Mouse (Mus musculus): Measurements from ENCODE around the gene Gm10337. TPM values are rescaled to one million over a fixed set of nuclear protein-coding genes. Genes with fewer than 3 reads are reported as not detected.

The Gm10337 gene
- polyA plus RNA-seq, 1 experiment from 2014 or later = 5.2 TPM

DNA sequence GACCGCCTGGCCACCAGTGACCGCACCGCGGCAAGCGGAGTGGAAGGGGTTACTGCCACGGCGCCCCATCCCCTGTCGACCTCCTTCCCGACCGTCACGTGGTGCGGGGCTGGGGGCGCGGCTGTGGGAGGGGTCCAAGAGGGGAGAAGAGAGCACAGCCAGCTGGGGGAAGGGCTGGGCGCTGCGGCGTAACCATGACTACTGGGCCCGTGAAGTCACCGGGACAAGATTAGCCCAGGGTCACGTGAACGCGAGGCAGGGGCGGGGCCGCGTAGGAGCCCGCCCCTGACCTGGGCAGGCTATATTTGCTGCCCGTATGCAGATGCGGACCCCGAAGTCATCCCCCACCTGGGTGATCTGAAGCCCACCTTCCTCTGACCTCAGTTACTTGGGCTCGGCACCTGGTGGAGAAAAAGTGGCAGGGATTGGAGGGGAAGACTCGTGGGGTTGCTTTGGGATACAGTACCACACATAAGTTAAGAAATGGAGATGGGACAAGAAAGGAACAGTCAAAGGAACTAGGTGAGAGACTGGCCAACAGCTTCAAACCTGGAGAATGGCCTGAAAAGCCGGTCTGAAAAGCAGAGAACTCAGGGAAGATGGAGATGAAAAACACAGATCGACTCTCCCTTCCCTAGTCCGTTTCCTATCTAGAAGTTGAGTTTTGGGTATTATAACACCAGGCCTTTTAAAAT is 7.2 kb downstream of the Gm10337 start:
- Histone ChIP-seq H3K4me2 (peak overlapping the region; percentile 73), H3K9me3 (no peaks in the 10 kb centered on the region), H3K27ac (peak overlapping the region; percentile 82), H3K27me3 (no peaks in the 10 kb centered on the region), H3K4me3 (peak overlapping the region; percentile 61), H3K9ac (peak overlapping the region; percentile 80), H3K36me3 (peaks cover 12% of the 10 kb centered on the region), H3K4me1 (peaks cover 42% of the 10 kb centered on the region)
- 1% methylated on average over 34 of the region's 34 CpGs for WGBS
- ATAC-seq (ENCODE audit: insufficient number of reproducible peaks, insufficient read depth, low FRiP score, low TSS enrichment, low read depth) = peak; percentile 96

DNA sequence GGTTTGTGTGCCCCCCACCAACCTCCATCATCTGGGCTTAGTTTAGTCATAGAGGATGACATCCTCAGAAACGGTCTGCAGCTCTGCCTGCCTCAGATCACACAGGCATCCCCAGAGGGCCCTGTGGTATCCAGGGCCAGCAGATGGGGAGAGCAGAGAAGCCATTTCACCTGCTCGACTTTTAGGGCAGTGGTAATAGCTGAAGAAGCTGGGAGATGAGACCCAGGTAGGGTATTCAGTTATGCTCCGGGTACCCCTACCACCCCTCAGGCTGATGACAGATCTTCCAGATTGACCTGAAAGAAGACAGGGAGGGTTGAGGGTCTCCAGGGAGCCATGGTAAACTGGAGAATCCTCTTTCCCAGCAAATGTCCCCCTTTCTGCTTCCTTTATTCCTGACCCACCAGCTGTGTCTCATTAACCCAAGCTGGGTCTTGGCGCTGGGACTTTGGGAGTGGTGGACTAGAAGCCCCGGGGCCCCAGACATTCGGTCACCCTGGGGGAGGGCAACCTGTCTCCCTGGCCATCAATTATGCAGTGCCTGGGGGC is 7.8 kb downstream of the Gm10337 start:
- Histone ChIP-seq H3K36me3 (peaks cover 7% of the 10 kb centered on the region), H3K9me3 (no peaks in the 10 kb centered on the region), H3K9ac (peak overlapping the region; percentile 80), H3K4me2 (peak overlapping the region; percentile 73), H3K27me3 (no peaks in the 10 kb centered on the region), H3K4me3 (peak overlapping the region; percentile 61), H3K4me1 (peaks cover 48% of the 10 kb centered on the region), H3K27ac (peak overlapping the region; percentile 82)
- ATAC-seq (ENCODE audit: insufficient number of reproducible peaks, insufficient read depth, low FRiP score, low TSS enrichment, low read depth) = no peak
- 8% methylated on average over 6 of the region's 6 CpGs for WGBS

DNA sequence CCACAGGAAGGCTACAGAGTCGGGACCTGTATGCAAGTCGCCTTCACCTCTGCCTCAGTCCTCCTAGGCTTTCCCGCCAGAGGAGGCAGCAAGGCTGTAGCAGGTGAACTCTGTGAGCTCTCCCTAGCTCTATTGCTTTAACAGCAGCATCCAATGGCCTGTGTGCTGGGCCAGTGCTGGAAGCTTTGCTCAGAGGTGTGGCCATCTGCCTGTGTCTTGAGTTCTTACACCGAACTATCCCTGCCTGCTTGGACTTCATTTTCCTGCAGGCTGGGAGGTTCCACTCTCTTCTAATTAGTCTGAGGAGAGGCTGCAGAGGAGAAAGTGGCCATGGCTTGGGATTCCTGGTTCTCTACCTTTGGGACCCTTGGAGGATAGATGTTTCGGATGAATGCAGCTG is 8.5 kb downstream of the Gm10337 start:
- Histone ChIP-seq H3K9me3 (no peaks in the 10 kb centered on the region), H3K4me3 (no peak overlapping the region), H3K36me3 (peaks cover 7% of the 10 kb centered on the region), H3K27me3 (no peaks in the 10 kb centered on the region), H3K4me1 (peaks cover 48% of the 10 kb centered on the region), H3K4me2 (peak overlapping the region; percentile 73), H3K9ac (peak overlapping the region; percentile 80), H3K27ac (peak overlapping the region; percentile 82)
- 21% methylated on average over 5 of the region's 5 CpGs for WGBS
- ATAC-seq (ENCODE audit: insufficient number of reproducible peaks, insufficient read depth, low FRiP score, low TSS enrichment, low read depth) = no peak

DNA sequence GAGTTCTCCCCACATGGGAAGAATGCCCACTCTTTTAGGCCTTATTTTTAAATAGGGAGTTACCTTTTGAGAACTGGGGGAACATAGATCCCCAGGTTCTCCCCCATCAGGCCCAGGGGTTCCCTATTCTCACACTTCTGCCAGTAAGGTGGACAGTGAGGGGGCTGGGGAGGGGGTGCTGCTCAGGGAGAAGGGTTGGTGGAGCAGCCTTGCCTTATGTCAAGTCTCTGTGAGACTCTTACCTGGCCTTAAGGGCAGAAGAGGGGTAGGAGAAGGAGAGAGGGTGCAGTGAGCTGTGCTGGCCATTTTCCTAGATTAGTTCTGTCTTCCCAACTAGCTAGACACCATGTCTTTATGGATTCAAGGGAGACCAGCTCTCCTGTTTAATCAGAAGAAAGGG is 8.9 kb downstream of the Gm10337 start:
- Histone ChIP-seq H3K9ac (0 out of 2 replicates have a peak overlapping the region, but pooled peaks have one; percentile 80), H3K27me3 (no peaks in the 10 kb centered on the region), H3K4me2 (no peak overlapping the region), H3K27ac (no peak overlapping the region; the same call in 1 of the 2 replicates), H3K4me3 (no peak overlapping the region), H3K9me3 (no peaks in the 10 kb centered on the region), H3K36me3 (peaks cover 5% of the 10 kb centered on the region), H3K4me1 (peaks cover 48% of the 10 kb centered on the region)
- no peak for ATAC-seq (ENCODE audit: insufficient number of reproducible peaks, insufficient read depth, low FRiP score, low TSS enrichment, low read depth)

DNA sequence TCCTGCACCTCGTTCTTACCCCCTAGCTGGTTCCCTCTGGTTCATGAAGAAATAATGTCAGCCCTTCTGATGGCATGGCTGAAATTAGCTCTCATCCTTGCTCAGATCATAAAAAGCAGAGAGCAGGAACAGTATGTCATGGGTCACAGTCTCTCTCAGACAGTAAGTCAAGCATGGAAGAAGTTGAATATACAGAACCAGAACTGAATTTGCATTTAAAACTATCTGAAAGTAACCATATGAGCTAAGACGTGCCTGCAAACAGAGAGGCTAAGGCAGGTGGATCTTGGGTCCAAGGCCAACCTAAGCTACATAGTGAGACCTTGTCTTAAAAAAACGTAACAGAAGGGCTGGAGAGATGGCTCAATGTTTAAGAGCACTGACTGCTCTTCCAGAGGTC is 9.5 kb downstream of the Gm10337 start:
- no peak for ATAC-seq (ENCODE audit: insufficient number of reproducible peaks, insufficient read depth, low FRiP score, low TSS enrichment, low read depth)
- 77% methylated on average over 3 of the region's 3 CpGs for WGBS
- Histone ChIP-seq H3K27me3 (no peaks in the 10 kb centered on the region), H3K4me3 (no peak overlapping the region), H3K9ac (0 out of 2 replicates have a peak overlapping the region, but pooled peaks have one; percentile 80), H3K4me1 (peaks cover 48% of the 10 kb centered on the region), H3K9me3 (no peaks in the 10 kb centered on the region), H3K4me2 (no peak overlapping the region), H3K36me3 (no peaks in the 10 kb centered on the region; the same call in 1 of the 2 replicates), H3K27ac (no peak overlapping the region)

DNA sequence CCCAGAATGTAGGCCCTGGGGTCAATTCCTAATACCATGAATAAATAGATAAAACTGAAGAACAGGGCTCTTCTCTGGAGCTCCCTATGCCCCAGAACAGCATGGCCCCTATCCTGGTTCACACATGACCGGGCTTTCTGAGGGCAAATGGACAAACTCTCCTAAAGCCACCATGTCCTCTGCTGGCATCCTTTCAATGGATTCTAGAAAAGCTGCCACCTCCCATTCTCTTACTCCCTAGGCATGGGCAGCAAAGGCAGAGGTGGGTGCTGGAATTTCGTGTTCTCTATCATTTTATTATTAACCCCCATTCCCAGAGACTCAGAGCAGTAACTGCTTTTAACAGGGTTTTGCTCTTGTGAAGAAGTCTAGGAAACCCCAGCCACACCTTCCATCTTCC is 11.7 kb downstream of the Gm10337 start:
- Histone ChIP-seq H3K9ac (no peak overlapping the region), H3K27ac (no peak overlapping the region), H3K4me3 (peak overlapping the region; percentile 70; the same call in 1 of the 2 replicates), H3K36me3 (0 out of 2 replicates have a peak, but pooled peaks cover 2% of the 10 kb centered on the region), H3K4me2 (peak overlapping the region; percentile 88), H3K4me1 (peaks cover 49% of the 10 kb centered on the region), H3K27me3 (no peaks in the 10 kb centered on the region), H3K9me3 (no peaks in the 10 kb centered on the region)
- 82% methylated on average over 2 of the region's 2 CpGs for WGBS
- ATAC-seq (ENCODE audit: insufficient number of reproducible peaks, insufficient read depth, low FRiP score, low TSS enrichment, low read depth) = no peak

DNA sequence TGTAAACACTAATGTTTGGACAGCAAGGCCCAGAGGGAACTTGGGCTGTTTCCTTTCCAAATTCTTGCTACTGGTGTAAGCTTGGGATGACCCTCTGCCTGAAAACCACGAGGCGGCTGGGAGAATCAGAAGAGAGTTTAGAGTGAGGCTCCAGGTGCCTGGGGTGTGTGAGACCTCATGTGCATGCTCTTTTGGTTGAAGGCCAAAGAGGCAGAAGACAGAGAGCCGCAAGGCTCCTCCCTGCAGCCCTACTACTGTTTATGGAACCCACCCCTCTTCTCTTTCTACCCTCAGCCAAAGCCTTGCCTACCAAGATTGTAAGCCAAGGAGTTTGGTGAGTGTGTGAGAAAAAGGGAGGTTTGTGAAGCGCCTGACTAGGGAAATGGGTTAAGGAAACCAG is 12.3 kb downstream of the Gm10337 start:
- peak overlapping the region; percentile 83 for H3K9ac ChIP-seq
- peaks cover 7% of the 10 kb centered on the region for H3K36me3 ChIP-seq
- no peaks in the 10 kb centered on the region for H3K27me3 ChIP-seq
- peak overlapping the region; percentile 70 for H3K4me3 ChIP-seq
- peak overlapping the region; percentile 88 for H3K4me2 ChIP-seq
- peaks cover 48% of the 10 kb centered on the region for H3K4me1 ChIP-seq
- no peaks in the 10 kb centered on the region for H3K9me3 ChIP-seq
- ATAC-seq (ENCODE audit: insufficient number of reproducible peaks, insufficient read depth, low FRiP score, low TSS enrichment, low read depth) = no peak
- peak overlapping the region; percentile 100; the same call in 1 of the 2 replicates for H3K27ac ChIP-seq
- 44% methylated on average over 4 of the region's 4 CpGs for WGBS

DNA sequence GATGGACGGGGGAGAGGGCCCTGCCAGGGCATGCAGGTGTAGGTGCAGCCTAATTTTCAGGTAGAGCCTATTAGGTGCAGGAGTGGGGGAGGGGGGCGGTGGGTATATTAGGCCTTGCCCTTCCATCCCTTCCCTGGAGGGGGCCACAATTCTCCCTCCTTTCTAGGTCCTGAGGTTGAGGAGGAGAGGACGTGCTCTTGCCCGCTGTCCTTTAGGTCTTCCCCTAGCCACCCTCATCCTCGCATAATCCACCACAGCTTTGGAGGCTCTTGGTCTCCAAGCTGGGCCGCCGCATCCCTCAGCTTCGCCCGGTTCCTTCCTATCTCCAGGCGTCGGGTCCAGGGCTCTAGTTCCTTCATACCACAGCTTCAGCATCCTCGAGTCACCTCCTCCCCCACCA is 12.8 kb downstream of the Gm10337 start:
- H3K27me3 ChIP-seq = no peaks in the 10 kb centered on the region
- H3K9me3 ChIP-seq = no peaks in the 10 kb centered on the region
- peak overlapping the region; percentile 100 for H3K27ac ChIP-seq
- H3K4me2 ChIP-seq = peak overlapping the region; percentile 88
- H3K36me3 ChIP-seq = peaks cover 12% of the 10 kb centered on the region
- under 1% methylated on average over 12 of the region's 12 CpGs for WGBS
- no peak for ATAC-seq (ENCODE audit: insufficient number of reproducible peaks, insufficient read depth, low FRiP score, low TSS enrichment, low read depth)
- H3K9ac ChIP-seq = peak overlapping the region; percentile 83
- peaks cover 43% of the 10 kb centered on the region for H3K4me1 ChIP-seq
- H3K4me3 ChIP-seq = peak overlapping the region; percentile 70

DNA sequence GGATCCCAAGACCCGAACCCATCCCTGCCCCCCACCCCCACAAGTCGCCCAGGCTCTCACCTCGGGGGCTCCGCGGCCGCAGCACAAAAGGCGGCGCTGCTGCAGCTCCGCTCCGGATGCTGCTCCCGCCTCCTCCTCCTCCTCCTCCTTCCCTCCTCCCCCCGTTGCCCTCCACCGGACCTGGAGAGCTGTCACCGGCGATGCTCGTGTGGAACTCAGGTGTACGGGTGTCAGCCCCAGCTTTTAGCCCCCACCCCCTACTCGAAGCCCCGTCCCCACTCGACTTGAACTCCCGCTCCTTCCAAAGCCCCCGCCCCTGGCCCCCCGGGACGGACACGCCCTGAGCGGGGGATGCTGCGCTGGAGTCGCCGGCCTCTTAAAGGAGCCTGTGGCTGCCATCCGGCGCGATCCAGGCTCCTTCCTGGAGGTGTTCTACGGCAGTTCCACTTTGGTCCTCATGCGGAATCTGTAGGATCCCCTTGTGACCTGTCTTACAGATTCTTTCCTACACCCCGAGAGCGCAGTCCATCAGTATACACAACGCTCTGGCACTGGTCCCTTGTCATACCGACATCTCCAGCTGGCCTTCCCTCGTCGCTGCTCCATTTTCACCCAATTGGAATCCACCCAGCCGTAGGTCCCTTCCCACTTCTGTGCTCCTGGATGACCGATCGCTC is 13.3 kb downstream of the Gm10337 start, which contains the start of gene Map3k12:
Gene Map3k12, minus strand, starts transcription at position 337 of the 677 bp plus-strand sequence.
- Histone ChIP-seq H3K4me3 (peak within 1 kb of the TSS; percentile 70), H3K27me3 (no peaks in the 10 kb centered on the region), H3K36me3 (peaks cover 18% of the 10 kb centered on the region), H3K4me1 (peaks cover 37% of the 10 kb centered on the region), H3K9me3 (no peaks in the 10 kb centered on the region), H3K9ac (peak within 1 kb of the TSS; percentile 83), H3K4me2 (peak within 1 kb of the TSS; percentile 88), H3K27ac (peak within 1 kb of the TSS; percentile 100)
- under 1% methylated on average over 43 of the region's 43 CpGs for WGBS
- ATAC-seq (ENCODE audit: insufficient number of reproducible peaks, insufficient read depth, low FRiP score, low TSS enrichment, low read depth) = no peak

DNA sequence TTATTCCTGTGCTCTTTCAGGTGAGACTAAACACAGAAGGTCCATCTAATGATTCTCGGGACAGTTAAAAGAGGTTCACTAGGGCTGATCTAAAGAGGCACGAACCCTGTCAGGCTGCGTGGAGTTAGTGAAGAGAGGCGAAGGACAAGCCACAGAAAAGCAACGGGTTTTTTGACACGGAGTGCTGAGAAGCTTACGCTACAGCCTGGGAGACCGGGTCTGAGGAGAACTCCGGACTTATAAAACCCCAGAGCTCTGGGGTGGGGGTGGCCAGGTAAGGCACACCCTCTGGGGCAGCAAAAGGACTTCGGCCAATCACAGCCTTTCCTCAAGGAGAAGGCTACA is 14.1 kb downstream of the Gm10337 start:
- H3K9ac ChIP-seq = peak overlapping the region; percentile 83
- H3K36me3 ChIP-seq = peaks cover 25% of the 10 kb centered on the region
- no peaks in the 10 kb centered on the region for H3K27me3 ChIP-seq
- no peaks in the 10 kb centered on the region for H3K9me3 ChIP-seq
- H3K27ac ChIP-seq = peak overlapping the region; percentile 100
- H3K4me2 ChIP-seq = peak overlapping the region; percentile 88
- H3K4me3 ChIP-seq = peak overlapping the region; percentile 70
- under 1% methylated on average over 10 of the region's 10 CpGs for WGBS
- H3K4me1 ChIP-seq = peaks cover 30% of the 10 kb centered on the region
- no peak for ATAC-seq (ENCODE audit: insufficient number of reproducible peaks, insufficient read depth, low FRiP score, low TSS enrichment, low read depth)

DNA sequence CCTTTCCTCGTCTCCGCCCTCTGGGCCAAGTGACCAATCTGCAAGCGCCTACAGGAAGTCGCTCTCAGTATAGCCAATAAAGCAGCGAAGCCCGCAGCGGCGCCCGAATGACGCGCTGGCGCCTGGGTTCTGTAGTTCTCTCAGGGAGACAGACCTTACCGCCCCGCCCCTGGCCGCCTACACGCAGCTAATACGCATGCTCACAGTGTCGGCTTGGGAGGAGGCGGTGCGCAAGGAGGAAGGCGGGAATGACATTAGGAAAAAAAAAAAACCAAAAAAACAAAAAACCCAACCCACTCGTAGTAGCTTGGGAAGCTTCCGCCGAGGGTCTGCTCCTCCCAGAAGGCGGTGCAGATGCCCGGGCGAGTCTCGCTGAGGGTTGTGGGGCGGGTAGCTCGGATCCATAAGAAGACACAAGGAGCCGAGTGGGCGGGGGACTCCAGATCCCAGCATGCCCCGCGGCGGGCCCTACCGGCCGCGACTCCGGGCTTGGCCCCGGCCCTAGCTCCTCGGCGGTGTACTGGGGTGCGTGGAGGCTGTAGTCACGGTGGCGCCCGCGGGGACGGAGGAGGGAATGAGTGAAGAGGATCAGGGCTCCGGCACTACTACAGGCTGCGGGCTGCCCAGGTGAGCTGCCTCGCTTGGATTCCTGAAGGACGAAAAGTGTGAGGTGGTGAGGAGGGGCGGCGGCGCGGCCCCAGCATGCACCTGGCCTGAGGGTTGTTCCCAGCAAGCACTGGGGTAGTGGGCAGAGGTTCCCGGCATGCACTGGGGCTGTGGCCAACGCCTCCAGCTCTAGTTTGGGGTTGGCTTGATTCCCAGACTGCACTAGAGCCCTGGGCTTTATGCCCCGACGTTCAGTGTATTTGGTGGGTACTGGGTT is 14.7 kb downstream of the Gm10337 start, which contains the start of gene Tarbp2:
Gene Tarbp2, plus strand, starts transcription at position 217 of the 883 bp plus-strand sequence.
- Histone ChIP-seq H3K36me3 (peaks cover 30% of the 10 kb centered on the region), H3K9me3 (no peaks in the 10 kb centered on the region), H3K27ac (peak within 1 kb of the TSS; percentile 100), H3K27me3 (no peaks in the 10 kb centered on the region), H3K4me3 (peak within 1 kb of the TSS; percentile 70), H3K4me1 (peaks cover 26% of the 10 kb centered on the region), H3K9ac (peak within 1 kb of the TSS; percentile 89), H3K4me2 (peak within 1 kb of the TSS; percentile 88)
- WGBS = under 1% methylated on average over 60 of the region's 60 CpGs
- ATAC-seq (ENCODE audit: insufficient number of reproducible peaks, insufficient read depth, low FRiP score, low TSS enrichment, low read depth) = peak; percentile 92
